Mouse (Mus musculus): ENCODE data around the gene A030005K14Rik. TPM values are rescaled to one million over a fixed set of nuclear protein-coding genes. Genes with fewer than 3 reads are reported as not detected.

A030005K14Rik gene
- polyA plus RNA-seq, 1 experiment from 2014 or later, result not detected

DNA sequence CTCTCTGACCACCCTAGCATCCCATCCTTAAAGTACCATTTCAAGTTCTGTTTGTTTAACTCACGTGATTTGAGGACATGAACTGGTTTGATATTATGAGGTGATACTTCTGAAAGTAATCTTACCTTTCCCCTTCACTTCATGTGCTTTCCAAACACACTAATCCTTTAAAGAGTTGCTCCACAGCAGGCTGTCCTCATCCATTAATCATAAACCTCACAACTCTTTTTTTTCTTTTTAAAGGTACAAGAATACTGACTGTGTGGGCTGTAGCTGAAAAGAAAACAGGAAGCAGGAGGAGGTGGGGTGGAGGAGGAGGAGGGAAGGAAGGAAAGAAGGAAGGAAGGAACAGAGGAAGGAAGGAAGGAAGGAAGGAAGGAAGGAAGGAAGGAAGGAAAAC is 27.2 kb downstream of the A030005K14Rik start:
- H3K9me3 ChIP-seq (ENCODE audit: control insufficient read depth, low read length), result no peaks in the 10 kb centered on the region
- H3K4me1 ChIP-seq (replicated peaks; ENCODE audit: control insufficient read depth, insufficient read depth), result no peaks in the 10 kb centered on the region
- no peaks in the 10 kb centered on the region for H3K36me3 ChIP-seq (ENCODE audit: control insufficient read depth, insufficient read depth, low read length)
- WGBS, result 19% methylated on average over 1 of the region's 1 CpGs
- peak; percentile 40; the same call in 1 of the 2 replicates for ATAC-seq (ENCODE audit: low FRiP score, low TSS enrichment)
- no peak for TF ChIP-seq CTCF (IDR thresholded peaks at IDR 0.05; ENCODE audit: low read depth)
- no peak for TF ChIP-seq EP300 (optimal IDR thresholded peaks at IDR 0.05)
- no peaks in the 10 kb centered on the region for H3K27me3 ChIP-seq (ENCODE audit: control insufficient read depth, insufficient read depth, low read length)
- no peak overlapping the region for H3K4me3 ChIP-seq (ENCODE audit: low read depth, low read length)
- H3K27ac ChIP-seq (replicated peaks), result no peak overlapping the region
- no peak for DNase-seq (ENCODE audit: low spot score)
- H3K4me2 ChIP-seq (replicated peaks; ENCODE audit: low read depth), result no peak overlapping the region
- H3K9ac ChIP-seq (ENCODE audit: low read length), result no peak overlapping the region

DNA sequence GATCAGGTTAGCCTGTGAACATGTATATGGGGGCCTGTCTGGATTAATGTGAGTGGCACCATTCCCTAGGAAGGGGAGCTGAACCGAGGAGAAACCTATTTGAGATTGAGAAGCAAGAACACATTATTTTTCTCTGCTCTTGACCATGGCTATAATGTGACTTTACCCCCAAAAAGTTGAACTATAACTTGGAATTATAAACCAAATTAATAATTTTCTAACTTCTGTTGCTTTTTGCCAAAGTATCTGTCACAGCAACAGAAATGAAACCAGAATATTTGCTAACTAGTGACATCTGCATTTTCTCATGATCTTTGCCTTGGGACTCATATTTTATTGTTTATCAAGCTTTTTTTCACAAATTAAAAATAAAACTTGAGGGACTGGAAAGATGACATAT is 42.6 kb downstream of the A030005K14Rik start:
- Histone ChIP-seq H3K27me3 (ENCODE audit: control insufficient read depth, insufficient read depth, low read length) (no peaks in the 10 kb centered on the region), H3K4me3 (ENCODE audit: low read depth, low read length) (no peak overlapping the region), H3K4me1 (replicated peaks; ENCODE audit: control insufficient read depth, insufficient read depth) (no peaks in the 10 kb centered on the region), H3K9me3 (ENCODE audit: control insufficient read depth, low read length) (no peaks in the 10 kb centered on the region), H3K4me2 (replicated peaks; ENCODE audit: low read depth) (no peak overlapping the region), H3K36me3 (ENCODE audit: control insufficient read depth, insufficient read depth, low read length) (no peaks in the 10 kb centered on the region), H3K9ac (ENCODE audit: low read length) (no peak overlapping the region), H3K27ac (replicated peaks) (no peak overlapping the region)
- ATAC-seq (ENCODE audit: low FRiP score, low TSS enrichment), result no peak
- TF ChIP-seq EP300 (optimal IDR thresholded peaks at IDR 0.05), result no peak
- TF ChIP-seq CTCF (IDR thresholded peaks at IDR 0.05; ENCODE audit: low read depth), result no peak
- DNase-seq (ENCODE audit: low spot score), result no peak
- WGBS, result 59% methylated on average over 1 of the region's 1 CpGs

DNA sequence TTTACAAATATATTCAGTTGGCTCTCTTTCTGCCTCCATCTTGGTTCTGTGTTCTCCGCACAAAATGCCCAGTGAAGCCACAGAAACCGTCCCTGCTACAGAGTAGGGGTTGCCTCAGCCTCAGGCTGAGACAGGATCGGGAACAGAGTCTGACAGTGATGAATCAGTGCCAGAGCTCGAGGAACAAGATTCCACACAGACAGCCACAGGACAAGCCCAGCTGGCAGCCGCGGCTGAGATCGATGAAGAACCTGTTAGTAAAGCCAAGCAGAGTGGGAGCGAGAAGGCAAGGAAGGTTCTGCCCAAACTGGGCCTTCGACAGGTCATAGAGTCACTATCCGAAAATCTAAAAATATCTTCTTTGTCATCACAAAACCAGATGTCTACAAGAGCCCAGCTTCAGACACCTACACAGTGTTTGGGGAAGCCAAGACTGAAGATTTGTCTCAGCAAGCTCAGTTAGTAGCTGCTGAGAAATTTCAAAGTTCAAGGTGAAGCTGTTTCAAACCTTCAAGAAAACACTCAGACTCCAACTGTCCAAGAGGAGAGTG is 43.8 kb downstream of the A030005K14Rik start:
- Histone ChIP-seq H3K36me3 (ENCODE audit: control insufficient read depth, insufficient read depth, low read length) (no peaks in the 10 kb centered on the region), H3K4me3 (ENCODE audit: low read depth, low read length) (no peak overlapping the region), H3K4me1 (replicated peaks; ENCODE audit: control insufficient read depth, insufficient read depth) (no peaks in the 10 kb centered on the region), H3K4me2 (replicated peaks; ENCODE audit: low read depth) (no peak overlapping the region), H3K9me3 (ENCODE audit: control insufficient read depth, low read length) (no peaks in the 10 kb centered on the region), H3K27me3 (ENCODE audit: control insufficient read depth, insufficient read depth, low read length) (no peaks in the 10 kb centered on the region), H3K27ac (replicated peaks) (no peak overlapping the region), H3K9ac (ENCODE audit: low read length) (no peak overlapping the region)
- WGBS, result 46% methylated on average over 10 of the region's 10 CpGs
- TF ChIP-seq CTCF (IDR thresholded peaks at IDR 0.05; ENCODE audit: low read depth) (no peak), EP300 (optimal IDR thresholded peaks at IDR 0.05) (no peak)
- ATAC-seq (ENCODE audit: low FRiP score, low TSS enrichment), result no peak
- no peak for DNase-seq (ENCODE audit: low spot score)

DNA sequence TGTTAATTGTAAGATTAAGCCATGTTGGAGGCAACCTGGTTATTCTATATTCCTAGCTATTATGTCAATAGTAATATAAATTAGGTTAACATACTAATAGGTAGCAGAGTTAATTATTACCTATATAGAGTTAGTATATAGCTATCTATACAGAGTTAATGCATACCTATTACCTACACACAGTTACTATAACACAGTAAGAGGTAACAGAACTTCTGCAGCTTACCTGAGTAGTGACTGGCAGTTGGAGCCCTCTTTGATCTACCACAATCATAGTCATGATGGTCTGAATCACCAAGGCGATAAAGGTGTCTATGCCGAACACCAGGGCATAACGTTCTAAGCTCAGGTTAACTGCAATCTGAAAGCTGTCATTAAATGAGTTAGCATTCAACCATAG is 44.7 kb downstream of the A030005K14Rik start:
- H3K27me3 ChIP-seq (ENCODE audit: control insufficient read depth, insufficient read depth, low read length), result no peaks in the 10 kb centered on the region
- no peak overlapping the region for H3K4me3 ChIP-seq (ENCODE audit: low read depth, low read length)
- WGBS, result 72% methylated on average over 3 of the region's 3 CpGs
- DNase-seq (ENCODE audit: low spot score) (no peak), ATAC-seq (ENCODE audit: low FRiP score, low TSS enrichment) (no peak)
- H3K4me1 ChIP-seq (replicated peaks; ENCODE audit: control insufficient read depth, insufficient read depth), result no peaks in the 10 kb centered on the region
- H3K36me3 ChIP-seq (ENCODE audit: control insufficient read depth, insufficient read depth, low read length), result no peaks in the 10 kb centered on the region
- no peak overlapping the region for H3K9ac ChIP-seq (ENCODE audit: low read length)
- H3K9me3 ChIP-seq (ENCODE audit: control insufficient read depth, low read length), result no peaks in the 10 kb centered on the region
- no peak for TF ChIP-seq EP300 (optimal IDR thresholded peaks at IDR 0.05)
- TF ChIP-seq CTCF (IDR thresholded peaks at IDR 0.05; ENCODE audit: low read depth), result no peak
- H3K4me2 ChIP-seq (replicated peaks; ENCODE audit: low read depth), result no peak overlapping the region
- H3K27ac ChIP-seq (replicated peaks), result no peak overlapping the region

Other genes starting within 250 kb of the A030005K14Rik start
- gene Agfg1, start 219.9 kb downstream of the A030005K14Rik start, polyA plus RNA-seq (2015; fragmentation: Nextera tagmentation; extraction: Ambion mirVana), result 18.2 and 18.8 TPM in 2 replicates
- gene A030005L19Rik, start 146.1 kb downstream of the A030005K14Rik start, polyA plus RNA-seq (2015; fragmentation: Nextera tagmentation; extraction: Ambion mirVana), result not detected in 2 replicates
- gene A030014E15Rik, start 134.5 kb downstream of the A030005K14Rik start, polyA plus RNA-seq (2015; fragmentation: Nextera tagmentation; extraction: Ambion mirVana), result not detected in 2 replicates
- gene Gm6217, start 128.0 kb downstream of the A030005K14Rik start, polyA plus RNA-seq (2015; fragmentation: Nextera tagmentation; extraction: Ambion mirVana), result not detected in 2 replicates
- gene A030003K21Rik, start 116.0 kb downstream of the A030005K14Rik start, polyA plus RNA-seq (2015; fragmentation: Nextera tagmentation; extraction: Ambion mirVana), result not detected in 2 replicates
- gene Gm7544, start 103.4 kb downstream of the A030005K14Rik start, polyA plus RNA-seq (2015; fragmentation: Nextera tagmentation; extraction: Ambion mirVana), result not detected in 2 replicates
- not detected in 2 replicates for gene Gm47955, start 99.1 kb downstream of the A030005K14Rik start, polyA plus RNA-seq (2015; fragmentation: Nextera tagmentation; extraction: Ambion mirVana)
- gene Gm47959, start 58.8 kb downstream of the A030005K14Rik start, polyA plus RNA-seq (2015; fragmentation: Nextera tagmentation; extraction: Ambion mirVana), result not detected in 2 replicates
- gene Slc19a3, start 20.9 kb downstream of the A030005K14Rik start, polyA plus RNA-seq (2015; fragmentation: Nextera tagmentation; extraction: Ambion mirVana), result 0.34 and 0.45 TPM in 2 replicates
- not detected in 2 replicates for gene Krtap28-10, start 16.9 kb downstream of the A030005K14Rik start, polyA plus RNA-seq (2015; fragmentation: Nextera tagmentation; extraction: Ambion mirVana)
- gene Gm47969, start 14.4 kb downstream of the A030005K14Rik start, polyA plus RNA-seq (2015; fragmentation: Nextera tagmentation; extraction: Ambion mirVana), result not detected in 2 replicates
- gene Krtap28-13, start 1.6 kb upstream of the A030005K14Rik start, polyA plus RNA-seq (2015; fragmentation: Nextera tagmentation; extraction: Ambion mirVana), result not detected in 2 replicates
- 6.2 and 15.2 TPM in 2 replicates for gene Ccl20, start 57.4 kb upstream of the A030005K14Rik start, polyA plus RNA-seq (2015; fragmentation: Nextera tagmentation; extraction: Ambion mirVana)
- gene Daw1, start 100.4 kb upstream of the A030005K14Rik start, polyA plus RNA-seq (2015; fragmentation: Nextera tagmentation; extraction: Ambion mirVana), result 0.12 and 0.18 TPM in 2 replicates

Data from stomach, postnatal 0 days (tissue).